Mouse (Mus musculus): ENCODE results near the gene Rgma.

DNA sequence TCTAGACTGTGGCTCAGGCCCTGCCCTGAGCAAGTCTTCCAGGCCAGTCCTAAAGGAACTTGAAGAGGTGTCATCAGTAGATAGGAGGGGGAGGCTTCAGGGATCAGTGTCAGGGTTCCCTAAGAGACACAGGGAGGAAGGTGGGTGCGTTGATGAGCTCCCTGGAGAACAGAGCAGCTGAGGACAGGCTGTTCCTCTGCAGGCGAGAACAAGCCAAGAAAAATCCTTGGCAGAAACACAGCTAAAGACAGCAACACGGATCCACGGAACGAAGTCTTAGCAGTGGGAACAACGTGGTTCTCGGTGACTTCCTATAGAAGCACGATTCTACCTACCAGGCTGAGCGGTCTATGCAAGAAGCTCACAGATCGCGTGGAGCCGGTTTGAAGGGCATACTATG lies 44.6 kb upstream of the Rgma start:
- no peak for TF ChIP-seq CTCF (IDR thresholded peaks at IDR 0.05; ENCODE audit: borderline replicate concordance, insufficient read depth, low read depth, low read length)
- TF ChIP-seq POLR2A (IDR thresholded peaks at IDR 0.05; ENCODE audit: borderline replicate concordance, insufficient read depth, low read length): no peak

Data from cerebellum, adult 2 months (tissue).